Mouse (Mus musculus) C2C12 (cell line): ENCODE measurements around the gene Cenpc1.

Experiments used
- CEBPB ChIP-seq: IDR thresholded peaks from one replicate; pipeline ENCODE4 v1.6.1; 2011; ENCODE audit warnings: low read depth, mild to moderate bottlenecking, control low read depth, moderate library complexity
- CTCF ChIP-seq: IDR thresholded peaks from one replicate; pipeline ENCODE4 v1.5.1; 2011; ENCODE audit not compliant: control insufficient read depth, insufficient read depth, insufficient read length
- FOSL1 ChIP-seq: IDR thresholded peaks from one replicate; pipeline ENCODE4 v1.8.0; 2011; ENCODE audit warnings: mild to moderate bottlenecking, low read length; ENCODE audit not compliant: poor library complexity, insufficient read depth, severe bottlenecking
- MAX ChIP-seq: IDR thresholded peaks from one replicate; pipeline ENCODE4 v1.6.1; 2011; ENCODE audit warnings: mild to moderate bottlenecking, control low read depth
- MYOG ChIP-seq: IDR thresholded peaks from one replicate; pipeline ENCODE4 v1.6.1; 2011; ENCODE audit not compliant: control insufficient read depth, insufficient read length; ENCODE audit errors: extremely low read depth
- USF1 ChIP-seq: IDR thresholded peaks from one replicate; pipeline ENCODE4 v1.6.1; 2011; ENCODE audit warnings: low read depth, mild to moderate bottlenecking, control low read depth, moderate library complexity

DNA sequence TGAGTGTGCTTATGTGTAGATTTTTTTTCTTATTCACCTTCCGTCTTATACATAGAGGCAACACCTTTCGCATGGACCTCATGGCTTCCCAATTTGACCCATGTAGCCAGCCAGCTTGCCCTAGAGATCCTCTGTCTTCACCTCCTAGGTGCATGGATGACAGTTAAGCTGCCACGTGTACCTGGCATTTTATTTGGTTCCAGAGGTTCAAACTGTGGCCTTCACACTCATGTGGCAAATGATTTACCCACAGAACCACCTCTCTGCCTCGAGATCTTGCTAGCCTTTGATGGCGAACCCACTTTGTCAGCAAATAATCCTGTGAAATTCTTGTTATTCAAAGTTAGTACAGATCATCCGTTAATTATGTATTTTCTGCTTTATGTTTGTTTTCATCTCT lies 18.6 kb upstream of the Cenpc1 start:
- TF ChIP-seq CTCF: no peak
- no peak for TF ChIP-seq USF1
- TF ChIP-seq CEBPB: no peak
- TF ChIP-seq FOSL1: no peak
- no peak for TF ChIP-seq MYOG
- no peak for TF ChIP-seq MAX
